Mouse (Mus musculus): ENCODE results near the gene Ttll8.

DNA sequence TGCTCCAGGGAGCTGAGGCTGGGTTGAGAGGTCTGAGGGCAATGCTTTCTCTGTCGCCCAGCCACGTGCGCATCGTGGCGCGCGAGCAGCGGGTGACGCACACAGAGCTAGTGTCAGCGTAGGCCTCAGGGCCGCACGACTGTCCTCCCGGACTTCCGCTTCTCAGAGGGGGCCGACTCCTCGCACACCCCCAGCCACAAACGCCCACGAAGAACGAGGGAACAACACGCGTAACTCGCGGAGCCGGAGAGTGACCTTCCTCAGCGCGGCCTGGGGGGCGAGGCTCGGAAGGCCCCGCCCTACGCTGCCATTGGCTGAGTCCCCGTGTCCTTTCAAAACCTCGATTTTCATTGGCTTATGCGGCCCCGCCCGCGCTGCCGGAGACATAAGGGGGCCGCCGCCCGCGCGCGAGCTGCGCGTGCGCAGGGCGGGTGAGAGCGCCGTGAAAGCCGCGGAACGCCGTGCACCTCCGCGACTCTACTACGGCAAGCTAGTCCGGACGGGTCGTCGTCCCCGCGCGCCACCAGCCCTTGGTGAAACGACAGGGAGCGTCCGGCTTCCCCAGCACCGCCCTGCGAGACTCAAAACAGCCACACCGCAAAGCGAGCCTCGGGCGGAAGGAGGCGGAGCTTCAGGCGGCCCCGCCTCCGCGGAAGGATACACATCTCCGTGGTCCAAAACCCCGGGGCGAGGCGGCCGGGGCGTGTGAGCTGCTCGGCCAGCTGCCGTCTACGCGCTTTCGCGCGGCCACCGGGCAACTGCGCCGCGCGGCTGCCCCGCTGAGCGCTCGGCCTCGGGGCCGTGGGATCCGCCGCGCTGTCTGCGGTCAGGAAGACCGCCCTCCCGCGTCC is 92.2 kb downstream of the Ttll8 start, which contains the start of gene Pim3:
- TF ChIP-seq POLR2A (IDR thresholded peaks at IDR 0.05; ENCODE audit: borderline replicate concordance, insufficient read depth, low read length) = peak; percentile 90
- TF ChIP-seq CTCF (IDR thresholded peaks at IDR 0.05; ENCODE audit: borderline replicate concordance, insufficient read depth, low read depth, low read length) = no peak

All from cerebellum, adult 2 months (tissue).